Mouse (Mus musculus) induced T-regulatory cell, adult 2 months (primary cell): ENCODE results near the gene Olfr1252.

Experiments
- DNase-seq: peaks from one replicate; pipeline ENCODE4 v3.0.0-alpha.2; 2012; ENCODE audit warnings: low read depth

The Olfr1252 gene

DNA sequence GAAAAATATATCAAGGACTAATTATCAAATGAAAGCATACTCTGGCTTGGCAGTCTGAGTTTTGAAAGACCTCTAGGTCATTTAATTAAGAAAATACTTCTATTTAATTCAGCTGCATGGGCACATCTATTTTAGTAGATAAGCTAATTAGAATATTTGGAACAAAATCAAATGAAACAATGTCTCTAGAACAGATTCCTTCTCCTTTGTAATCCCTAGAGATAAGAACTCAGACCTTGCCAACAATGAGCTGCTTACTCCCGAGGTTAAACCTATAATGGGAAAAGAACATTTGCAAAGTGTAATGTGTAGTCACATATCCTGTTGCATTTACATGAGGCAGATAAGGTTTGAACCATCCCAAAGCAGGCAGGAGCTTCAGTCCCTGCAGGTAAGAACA, at the start of gene Olfr1252:
Gene Olfr1252, minus strand, starts transcription at position 101 of the 400 bp plus-strand sequence.
- DNase-seq = no peak

DNA sequence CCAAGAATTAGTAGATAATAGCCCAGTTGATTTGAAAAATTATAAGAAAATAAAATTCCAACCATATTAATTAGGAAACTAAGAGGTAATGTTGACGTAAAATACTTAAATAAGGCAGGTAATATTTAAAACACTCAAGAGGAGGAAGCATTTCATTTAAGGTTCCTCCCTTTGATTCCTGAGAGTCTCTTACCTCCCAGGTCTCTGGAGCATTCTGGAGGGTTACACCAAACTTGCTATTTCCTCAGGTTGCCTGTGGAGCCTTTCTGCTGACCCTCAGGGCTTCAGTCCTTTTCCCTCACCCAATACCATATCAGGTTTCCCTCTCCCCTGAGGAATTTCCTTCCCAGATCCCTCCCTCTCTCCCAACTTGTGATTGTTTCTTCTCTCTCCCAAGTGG, 32.2 kb upstream of the Olfr1252 start, which contains the start of gene Olfr1253:
Gene Olfr1253, minus strand, starts transcription at position 101 of the 400 bp plus-strand sequence.
- DNase-seq = no peak

DNA sequence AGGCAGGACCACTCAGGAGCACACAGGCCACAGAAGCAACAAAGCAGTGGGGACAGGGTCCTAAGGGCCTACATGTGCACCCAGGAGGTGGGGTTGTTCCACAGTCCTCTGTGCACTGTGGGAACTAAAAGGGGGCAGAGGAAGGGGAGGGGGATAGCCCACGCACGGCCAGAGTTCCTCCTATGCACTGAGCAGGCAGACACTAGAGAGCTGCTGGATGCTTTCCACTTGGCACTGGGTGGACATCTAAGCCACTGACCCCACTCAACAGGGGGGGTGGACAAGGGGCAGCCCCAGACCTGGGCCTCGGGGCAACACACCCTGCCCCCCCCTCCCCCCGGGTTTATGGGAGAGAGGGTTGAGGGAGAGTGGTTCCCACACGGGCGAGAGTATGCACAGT, 32.8 kb downstream of the Olfr1252 start:
- no peak for DNase-seq

DNA sequence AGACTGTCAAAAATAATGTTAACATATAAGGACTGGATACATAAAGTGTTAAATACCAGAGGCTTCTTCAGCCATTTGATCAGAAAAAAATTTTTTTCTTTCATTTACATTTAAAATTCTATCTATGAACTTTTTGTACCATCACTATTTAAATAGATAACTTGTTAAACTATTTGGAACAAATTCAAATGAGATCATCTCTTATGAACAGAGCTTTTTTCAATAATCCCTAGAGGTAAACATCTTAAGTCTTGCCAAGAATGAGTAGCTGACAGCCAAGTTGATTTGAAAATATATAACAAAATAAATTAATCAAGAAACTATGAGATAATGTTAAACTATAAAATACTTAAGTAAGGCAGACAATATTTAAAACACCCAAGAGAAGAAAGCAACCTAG, 53.0 kb downstream of the Olfr1252 start, which contains the start of gene Olfr1251:
Gene Olfr1251, minus strand, starts transcription at position 101 of the 400 bp plus-strand sequence.
- DNase-seq = no peak
